Mouse (Mus musculus) small intestine, adult 2 months (tissue): ENCODE results near the gene Sppl2c.

Experiments
- CTCF ChIP-seq: fragments of 200-500 bp; IDR thresholded peaks from 2 replicates; pipeline ENCODE4 v1.5.1; 2012; ENCODE audit warnings: low read depth, mild to moderate bottlenecking, control low read depth, inconsistent platforms, low read length, moderate library complexity, mixed read lengths; ENCODE audit not compliant: insufficient replicate concordance, insufficient read length; ENCODE audit errors: extremely low read depth
- POLR2A ChIP-seq: fragments of 200-500 bp; IDR thresholded peaks from 2 replicates; pipeline ENCODE4 v1.6.1; 2012; ENCODE audit warnings: low read depth, mild to moderate bottlenecking, control low read depth, inconsistent platforms, low read length, moderate library complexity

GRCm38 (mm10) chr11:104209041-104209440 lies 22.9 kb downstream of the Sppl2c start:
- TF ChIP-seq POLR2A: no peak
- TF ChIP-seq CTCF: no peak
